Mouse (Mus musculus): ENCODE results near the gene Atxn1. TPM values are rescaled to one million over a fixed set of nuclear protein-coding genes. Genes with fewer than 3 reads are reported as not detected.

The Atxn1 gene
- total and polyA plus RNA-seq, 3 experiments = 8.0 to 13.1 (median 9.7) TPM

GRCm38 (mm10) chr13:45872041-45872746, 92.6 kb downstream of the Atxn1 start:
- in situ Hi-C loops (cut with MboI; ENCODE audit: low pct_ligation_motif_present, low pct_unique_long_range_greater_than_20kb, low sequenced_read_pairs) = no loop called here
- Histone ChIP-seq H3K4me3 (replicated peaks in 1 of 3; ENCODE audit: low read depth in 2 of 3, low read length in 2 of 3, poor library complexity in 1 of 3) (peak overlapping the region; percentile 31 to 53 (median 44)), H3K4me2 (ENCODE audit: insufficient read depth, low read depth, poor library complexity, severe bottlenecking) (peak overlapping the region; percentile 87), H3K79me2 (replicated peaks; ENCODE audit: control insufficient read depth, extremely low read depth, insufficient read depth, poor library complexity, severe bottlenecking) (peaks cover 61% of the 10 kb centered on the region), H3K27me3 (replicated peaks) (no peaks in the 10 kb centered on the region), H3K9ac (ENCODE audit: insufficient read depth, low read depth) (peak overlapping the region; percentile 80), H3K36me3 (replicated peaks in 1 of 2; ENCODE audit: control insufficient read depth in 1 of 2, insufficient read depth in 1 of 2, low read length in 1 of 2) (peaks cover 12 to 55% of the 10 kb centered on the region in 2 experiments), H3K9me3 (replicated peaks; ENCODE audit: low read length) (no peaks in the 10 kb centered on the region), H3K4me1 (ENCODE audit: control insufficient read depth in 1 of 2, insufficient read depth in 2 of 2) (peaks cover 34 to 89% of the 10 kb centered on the region in 2 experiments), H3K27ac (ENCODE audit: insufficient read depth, low read depth) (peak overlapping the region; percentile 98)
- TF ChIP-seq NRF1 (IDR thresholded peaks at IDR 0.05; ENCODE audit: low read depth, low read length) (no peak), ZNF384 (IDR thresholded peaks at IDR 0.05; ENCODE audit: low read depth, low read length) (no peak), POLR2A (IDR thresholded peaks at IDR 0.05; ENCODE audit: low read depth, low read length) (peak; percentile 55; the same call in 1 of the 2 replicates), JUND (conservative IDR thresholded peaks at IDR 0.05; ENCODE audit: low read depth, low read length) (peak; percentile 93), MAFK (IDR thresholded peaks at IDR 0.05; ENCODE audit: insufficient replicate concordance, low read length) (0 out of 2 replicates have a peak, but pooled peaks have one; percentile 57), ZC3H11A (IDR thresholded peaks at IDR 0.05; ENCODE audit: low read depth, low read length) (no peak), CHD2 (IDR thresholded peaks at IDR 0.05; ENCODE audit: low read length) (peak; percentile 68), E2F4 (IDR thresholded peaks at IDR 0.05; ENCODE audit: insufficient replicate concordance, low read depth, low read length) (no peak), RAD21 (IDR thresholded peaks at IDR 0.05; ENCODE audit: low read depth, low read length) (no peak), MAZ (IDR thresholded peaks at IDR 0.05; ENCODE audit: low read depth, low read length) (no peak; the same call in 1 of the 2 replicates), MAX (IDR thresholded peaks at IDR 0.05; ENCODE audit: low read length) (peak; percentile 46; the same call in 1 of the 2 replicates), ELF1 (IDR thresholded peaks at IDR 0.05; ENCODE audit: low read depth, low read length) (no peak), USF2 (conservative IDR thresholded peaks at IDR 0.05; ENCODE audit: low read depth, low read length) (no peak), PAX5 (IDR thresholded peaks at IDR 0.05; ENCODE audit: low read length) (no peak), SMC3 (IDR thresholded peaks at IDR 0.05; ENCODE audit: low read depth, low read length) (peak; percentile 17; the same call in 1 of the 2 replicates), HCFC1 (IDR thresholded peaks at IDR 0.05; ENCODE audit: low read depth, low read length) (no peak), JUN (IDR thresholded peaks at IDR 0.05; ENCODE audit: insufficient read depth, low read depth, low read length) (peak; percentile 86), IRF4 (IDR thresholded peaks at IDR 0.05; ENCODE audit: low read depth, low read length) (peak; percentile 98), TCF12 (IDR thresholded peaks at IDR 0.05; ENCODE audit: low read depth, low read length) (peak; percentile 60; the same call in 1 of the 2 replicates), USF1 (IDR thresholded peaks at IDR 0.05; ENCODE audit: low read depth, low read length) (no peak), UBTF (IDR thresholded peaks at IDR 0.05; ENCODE audit: low read depth, low read length) (no peak), GABPA (IDR thresholded peaks at IDR 0.05; ENCODE audit: insufficient replicate concordance, low read depth, low read length) (no peak), CHD1 (IDR thresholded peaks at IDR 0.05; ENCODE audit: low read depth, low read length) (peak; percentile 89), ZMIZ1 (IDR thresholded peaks at IDR 0.05; ENCODE audit: low read depth, low read length) (peak; percentile 52; the same call in 1 of the 2 replicates), MYC (IDR thresholded peaks at IDR 0.05; ENCODE audit: low read depth, low read length) (peak; percentile 72), MEF2A (IDR thresholded peaks at IDR 0.05; ENCODE audit: borderline replicate concordance, low read depth, low read length) (peak; percentile 76), BHLHE40 (IDR thresholded peaks at IDR 0.05; ENCODE audit: low read depth, low read length) (peak; percentile 55), TBP (conservative IDR thresholded peaks at IDR 0.05; ENCODE audit: low read depth, low read length) (0 out of 2 replicates have a peak, but pooled peaks have one; percentile 46), NELFE (IDR thresholded peaks at IDR 0.05; ENCODE audit: low read depth, low read length) (peak; percentile 58; the same call in 1 of the 2 replicates), KAT2A (IDR thresholded peaks at IDR 0.05; ENCODE audit: insufficient replicate concordance, low read length) (no peak), RCOR1 (conservative IDR thresholded peaks at IDR 0.05; ENCODE audit: low read depth, low read length) (peak; percentile 81; the same call in 1 of the 2 replicates), SIN3A (IDR thresholded peaks at IDR 0.05; ENCODE audit: low read length) (peak; percentile 67; the same call in 1 of the 2 replicates), ETS1 (conservative IDR thresholded peaks at IDR 0.05; ENCODE audit: low read depth, low read length) (peak; percentile 92), MXI1 (IDR thresholded peaks at IDR 0.05; ENCODE audit: low read depth, low read length) (peak; percentile 71; the same call in 1 of the 2 replicates), CTCF (conservative IDR thresholded peaks at IDR 0.05 in 1 of 2, IDR thresholded peaks at IDR 0.05 in 1 of 2; ENCODE audit: low read depth in 2 of 2, low read length in 2 of 2) (no peak), ZKSCAN1 (IDR thresholded peaks at IDR 0.05; ENCODE audit: borderline replicate concordance, low read depth, low read length) (no peak), EP300 (IDR thresholded peaks at IDR 0.05; ENCODE audit: low read length) (peak; percentile 95), POLR2AphosphoS2 (IDR thresholded peaks at IDR 0.05; ENCODE audit: low read depth, low read length) (no peak)
- peak; percentile 80 for DNase-seq (ENCODE audit: extremely low read depth)
- dilution Hi-C loops (cut with MboI; ENCODE audit: extremely low pct_ligation_motif_present, extremely low pct_unique_long_range_greater_than_20kb, low sequenced_read_pairs) = no loop called here
